Mouse (Mus musculus) spleen, postnatal 0 days (tissue): ENCODE results near the gene 2810006K23Rik. TPM values are rescaled to one million over a fixed set of nuclear protein-coding genes. Genes with fewer than 3 reads are reported as not detected.

Experiments
- polyA plus RNA-seq: library from polyadenylated mRNA; unstranded; fragments of >200 nt; fragmentation: Nextera tagmentation; extraction: Ambion mirVana; gene quantifications from 2 replicates; pipeline ENCODE4 v1.2.1, GENCODE M21; 2015

Gene 2810006K23Rik
- polyA plus RNA-seq, result 7.1 and 8.3 TPM in 2 replicates

DNA sequence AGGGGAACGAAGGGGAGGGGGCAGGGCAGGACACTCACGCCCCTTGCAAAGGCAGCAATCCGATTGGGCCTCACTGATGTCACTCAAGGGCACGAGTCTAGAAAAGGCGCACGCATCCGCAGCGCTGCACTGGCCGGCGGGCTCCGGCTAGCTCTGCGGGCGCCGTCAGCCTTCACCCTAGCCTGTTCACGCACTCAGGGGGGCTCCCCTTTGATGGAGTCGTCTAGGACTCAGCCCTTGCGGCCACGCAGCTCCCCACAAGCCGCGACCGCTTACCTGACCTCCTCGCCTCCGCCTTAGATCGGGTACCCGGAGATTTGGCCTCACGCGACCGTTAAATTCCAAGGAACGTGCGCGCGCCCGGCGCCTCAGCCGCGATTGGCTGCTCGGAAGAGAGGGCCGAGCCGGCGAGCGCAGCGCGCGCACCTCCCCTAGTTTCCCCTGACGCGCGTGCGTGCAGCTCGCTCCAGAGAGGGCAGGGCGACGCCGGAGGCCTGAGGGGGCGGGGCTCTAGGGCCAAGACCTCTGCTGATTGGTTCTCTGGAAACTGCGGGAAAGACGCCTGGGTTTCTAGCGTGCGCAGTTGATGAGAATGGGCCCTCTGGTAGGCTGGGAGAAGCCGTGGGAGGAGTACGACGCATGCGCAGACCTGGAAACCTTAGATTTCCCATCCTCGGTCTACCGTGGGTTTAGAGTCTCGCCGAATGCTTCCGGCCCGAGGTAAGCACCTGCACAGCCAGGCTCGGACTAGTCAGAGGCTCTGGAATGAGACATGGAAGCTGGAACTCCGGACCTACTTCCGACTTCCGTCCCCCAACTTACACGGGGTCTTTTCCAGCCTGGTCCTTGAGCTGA lies at the start of gene 2810006K23Rik, which contains the start of gene Mphosph9:
Gene 2810006K23Rik (plus strand): TSS at position 580 of the 855 bp plus-strand sequence.
Gene Mphosph9 (minus strand): TSS at position 463 of the 855 bp plus-strand sequence.

DNA sequence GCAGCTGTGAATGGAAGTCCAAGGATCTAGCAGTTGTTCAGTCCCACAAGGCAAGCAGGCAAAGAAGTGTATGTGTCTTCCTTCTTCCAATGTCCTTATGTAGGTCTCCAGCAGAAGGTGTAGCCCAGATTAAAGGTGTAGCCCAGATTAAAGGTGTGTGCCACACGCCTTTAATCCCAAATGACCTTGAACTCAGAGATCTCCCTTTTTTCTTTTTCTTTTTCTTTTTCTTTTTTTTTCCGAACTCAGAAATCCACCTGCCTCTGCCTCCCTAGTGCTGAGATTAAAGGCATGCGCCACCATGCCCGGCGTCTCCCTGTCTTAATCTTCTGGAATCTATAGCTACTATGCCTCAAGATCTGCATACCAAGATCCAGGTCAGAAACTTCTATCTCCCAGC lies 35.1 kb downstream of the 2810006K23Rik start, which contains the start of gene Cdk2ap1:
Gene Cdk2ap1 (minus strand): TSS at position 101 of the 400 bp plus-strand sequence.

Other genes with a start within 250 kb of the 2810006K23Rik start
- gene Abcb9, start 232.3 kb upstream of the 2810006K23Rik start, polyA plus RNA-seq, result 10.5 and 11.2 TPM in 2 replicates
- 21.4 and 22.1 TPM in 2 replicates for gene Ogfod2, start 215.8 kb upstream of the 2810006K23Rik start, polyA plus RNA-seq
- 93.1 and 93.9 TPM in 2 replicates for gene Arl6ip4, start 212.0 kb upstream of the 2810006K23Rik start, polyA plus RNA-seq
- 2.3 and 2.9 TPM in 2 replicates for gene Pitpnm2, start 78.3 kb upstream of the 2810006K23Rik start, polyA plus RNA-seq
- gene Mphosph9, start 117 bp upstream of the 2810006K23Rik start, polyA plus RNA-seq, result 5.4 and 6.6 TPM in 2 replicates
- 39.0 and 40.0 TPM in 2 replicates for gene Cdk2ap1, start 35.0 kb downstream of the 2810006K23Rik start, polyA plus RNA-seq
- gene Sbno1, start 97.9 kb downstream of the 2810006K23Rik start, polyA plus RNA-seq, result 60.5 and 63.2 TPM in 2 replicates
- 54.2 and 58.2 TPM in 2 replicates for gene Kmt5a, start 111.8 kb downstream of the 2810006K23Rik start, polyA plus RNA-seq
- gene Rilpl2, start 150.3 kb downstream of the 2810006K23Rik start, polyA plus RNA-seq, result 19.2 and 24.8 TPM in 2 replicates
- gene Snrnp35, start 155.0 kb downstream of the 2810006K23Rik start, polyA plus RNA-seq, result 12.1 and 12.6 TPM in 2 replicates
- gene Rilpl1, start 203.3 kb downstream of the 2810006K23Rik start, polyA plus RNA-seq, result 4.2 and 6.2 TPM in 2 replicates
- gene Tmed2, start 212.6 kb downstream of the 2810006K23Rik start, polyA plus RNA-seq, result 335 and 349 TPM in 2 replicates
- 11.3 and 12.5 TPM in 2 replicates for gene Ddx55, start 224.8 kb downstream of the 2810006K23Rik start, polyA plus RNA-seq